Mouse (Mus musculus): ENCODE measurements around the gene Copb2. TPM values are rescaled to one million over a fixed set of nuclear protein-coding genes. Genes with fewer than 3 reads are reported as not detected.
A peak's percentile ranks its signal among the peaks of the same experiment; 100 is the strongest.

Copb2 gene
- polyA plus RNA-seq (2016; fragmentation: Nextera tagmentation; extraction: Ambion mirVana) = 175 and 187 TPM in 2 replicates

GRCm38 (mm10) chr9:98563137-98564126, at the start of gene Copb2:
TSS of gene Copb2 (plus strand) at chr9:98563721.
- Histone ChIP-seq H3K9me3 (replicated peaks) (no peaks in the 10 kb centered on the region), H3K4me1 (peaks cover 12% of the 10 kb centered on the region), H3K4me2 (replicated peaks) (peak within 1 kb of the TSS; percentile 79), H3K27ac (peak within 1 kb of the TSS; percentile 86), H3K4me3 (peak within 1 kb of the TSS; percentile 86), H3K27me3 (no peaks in the 10 kb centered on the region), H3K9ac (peak within 1 kb of the TSS; percentile 91), H3K36me3 (peaks cover 6% of the 10 kb centered on the region; the same call in 1 of the 2 replicates)
- peak; percentile 98 for ATAC-seq (ENCODE audit: low FRiP score)
- WGBS = under 1% methylated on average over 76 of the region's 76 CpGs

- Histone ChIP-seq H3K9me3 (replicated peaks) (no peaks in the 10 kb centered on the region), H3K27ac (no peak overlapping the region), H3K4me2 (replicated peaks) (no peak overlapping the region), H3K9ac (no peak overlapping the region), H3K4me1 (peaks cover 11% of the 10 kb centered on the region), H3K4me3 (no peak overlapping the region), H3K27me3 (no peaks in the 10 kb centered on the region), H3K36me3 (no peaks in the 10 kb centered on the region)
- no peak for ATAC-seq (ENCODE audit: low FRiP score)
- 87% methylated on average over 2 of the region's 2 CpGs for WGBS
These were observed 39.6 kb upstream of the Copb2 start for GRCm38 (mm10) chr9:98523872-98524271.

- H3K27ac ChIP-seq = no peak overlapping the region
- H3K4me2 ChIP-seq (replicated peaks) = no peak overlapping the region
- no peaks in the 10 kb centered on the region for H3K27me3 ChIP-seq
- H3K4me1 ChIP-seq = peaks cover 11% of the 10 kb centered on the region
- H3K4me3 ChIP-seq = no peak overlapping the region
- ATAC-seq (ENCODE audit: low FRiP score) = peak; percentile 88
- H3K36me3 ChIP-seq = no peaks in the 10 kb centered on the region
- no peak overlapping the region for H3K9ac ChIP-seq
- 47% methylated on average over 7 of the region's 7 CpGs for WGBS
- no peaks in the 10 kb centered on the region for H3K9me3 ChIP-seq (replicated peaks)
These were observed 38.6 kb upstream of the Copb2 start for GRCm38 (mm10) chr9:98524786-98525542.

GRCm38 (mm10) chr9:98525543-98525924, 38.0 kb upstream of the Copb2 start:
- Histone ChIP-seq H3K4me1 (peaks cover 11% of the 10 kb centered on the region), H3K4me3 (no peak overlapping the region), H3K4me2 (replicated peaks) (no peak overlapping the region), H3K27me3 (no peaks in the 10 kb centered on the region), H3K9me3 (replicated peaks) (no peaks in the 10 kb centered on the region), H3K36me3 (no peaks in the 10 kb centered on the region), H3K27ac (no peak overlapping the region), H3K9ac (no peak overlapping the region)
- ATAC-seq (ENCODE audit: low FRiP score) = peak; percentile 55
- WGBS = 52% methylated on average over 7 of the region's 7 CpGs

GRCm38 (mm10) chr9:98527226-98527625, 36.3 kb upstream of the Copb2 start:
- no peak overlapping the region for H3K4me3 ChIP-seq
- no peak overlapping the region for H3K27ac ChIP-seq
- H3K36me3 ChIP-seq = no peaks in the 10 kb centered on the region
- no peak overlapping the region for H3K9ac ChIP-seq
- H3K9me3 ChIP-seq (replicated peaks) = no peaks in the 10 kb centered on the region
- H3K4me2 ChIP-seq (replicated peaks) = no peak overlapping the region
- no peaks in the 10 kb centered on the region for H3K27me3 ChIP-seq
- no peak for ATAC-seq (ENCODE audit: low FRiP score)
- peaks cover 11% of the 10 kb centered on the region for H3K4me1 ChIP-seq
- 88% methylated on average over 7 of the region's 7 CpGs for WGBS

- ATAC-seq (ENCODE audit: low FRiP score) = no peak
These were observed 33.7 kb upstream of the Copb2 start for GRCm38 (mm10) chr9:98529776-98530175.

GRCm38 (mm10) chr9:98530999-98531398, 32.5 kb upstream of the Copb2 start:
- Histone ChIP-seq H3K4me2 (replicated peaks) (no peak overlapping the region), H3K36me3 (no peaks in the 10 kb centered on the region), H3K4me1 (no peaks in the 10 kb centered on the region), H3K9ac (no peak overlapping the region), H3K4me3 (no peak overlapping the region), H3K27me3 (no peaks in the 10 kb centered on the region), H3K9me3 (replicated peaks) (no peaks in the 10 kb centered on the region), H3K27ac (no peak overlapping the region)
- no peak for ATAC-seq (ENCODE audit: low FRiP score)
- 74% methylated on average over 2 of the region's 2 CpGs for WGBS

More at GRCm38 (mm10) chr9:98529776-98530175, 33.7 kb upstream of the Copb2 start:
- 68% methylated on average over 4 of the region's 4 CpGs for WGBS
- peaks cover 6% of the 10 kb centered on the region for H3K4me1 ChIP-seq
- H3K27ac ChIP-seq = no peak overlapping the region
- H3K9ac ChIP-seq = no peak overlapping the region
- H3K4me3 ChIP-seq = no peak overlapping the region
- H3K27me3 ChIP-seq = no peaks in the 10 kb centered on the region
- H3K9me3 ChIP-seq (replicated peaks) = no peaks in the 10 kb centered on the region
- H3K4me2 ChIP-seq (replicated peaks) = no peak overlapping the region
- H3K36me3 ChIP-seq = no peaks in the 10 kb centered on the region

GRCm38 (mm10) chr9:98534675-98535280, 28.7 kb upstream of the Copb2 start:
- Histone ChIP-seq H3K4me3 (no peak overlapping the region), H3K36me3 (no peaks in the 10 kb centered on the region), H3K4me1 (no peaks in the 10 kb centered on the region), H3K27ac (no peak overlapping the region), H3K27me3 (peaks cover 11% of the 10 kb centered on the region; the same call in 1 of the 2 replicates), H3K9me3 (replicated peaks) (no peaks in the 10 kb centered on the region), H3K4me2 (replicated peaks) (no peak overlapping the region), H3K9ac (no peak overlapping the region)
- whole genome bisulfite sequencing = 90% methylated on average over 4 of the region's 4 CpGs
- no peak for ATAC-seq (ENCODE audit: low FRiP score)

- Histone ChIP-seq H3K4me3 (no peak overlapping the region), H3K36me3 (no peaks in the 10 kb centered on the region), H3K9ac (no peak overlapping the region), H3K4me1 (no peaks in the 10 kb centered on the region), H3K27ac (no peak overlapping the region), H3K9me3 (replicated peaks) (no peaks in the 10 kb centered on the region), H3K4me2 (replicated peaks) (no peak overlapping the region), H3K27me3 (peaks cover 15% of the 10 kb centered on the region; the same call in 1 of the 2 replicates)
- no peak for ATAC-seq (ENCODE audit: low FRiP score)
These were observed 27.8 kb upstream of the Copb2 start for GRCm38 (mm10) chr9:98535763-98536162.

GRCm38 (mm10) chr9:98538017-98538712, 25.4 kb upstream of the Copb2 start:
- H3K36me3 ChIP-seq = no peaks in the 10 kb centered on the region
- H3K4me3 ChIP-seq = no peak overlapping the region
- WGBS = 48% methylated on average over 13 of the region's 13 CpGs
- no peaks in the 10 kb centered on the region for H3K4me1 ChIP-seq
- peak; percentile 26; the same call in 1 of the 2 replicates for ATAC-seq (ENCODE audit: low FRiP score)
- H3K9ac ChIP-seq = no peak overlapping the region
- H3K27ac ChIP-seq = no peak overlapping the region
- peaks cover 15% of the 10 kb centered on the region; the same call in 1 of the 2 replicates for H3K27me3 ChIP-seq
- H3K9me3 ChIP-seq (replicated peaks) = no peaks in the 10 kb centered on the region
- H3K4me2 ChIP-seq (replicated peaks) = peak overlapping the region; percentile 30

GRCm38 (mm10) chr9:98538713-98539360, 24.7 kb upstream of the Copb2 start:
- no peaks in the 10 kb centered on the region for H3K9me3 ChIP-seq (replicated peaks)
- H3K4me3 ChIP-seq = no peak overlapping the region
- peak; percentile 43; the same call in 1 of the 2 replicates for ATAC-seq (ENCODE audit: low FRiP score)
- H3K4me2 ChIP-seq (replicated peaks) = peak overlapping the region; percentile 30
- H3K27me3 ChIP-seq = peaks cover 15% of the 10 kb centered on the region; the same call in 1 of the 2 replicates
- no peaks in the 10 kb centered on the region for H3K4me1 ChIP-seq
- 7% methylated on average over 13 of the region's 13 CpGs for WGBS
- no peak overlapping the region for H3K27ac ChIP-seq
- H3K9ac ChIP-seq = no peak overlapping the region
- no peaks in the 10 kb centered on the region for H3K36me3 ChIP-seq
